Mouse (Mus musculus) heart, postnatal 4 days (tissue): Measurements from ENCODE around the gene Gm20696. TPM values are rescaled to one million over a fixed set of nuclear protein-coding genes. Genes with fewer than 3 reads are reported as not detected.

Source experiments
- DNase-seq: peaks from one replicate; pipeline ENCODE4 v3.0.0; 2021
- total RNA-seq, 2 experiments: library from RNA; stranded (reverse); gene quantifications; 2 replicates each; pipeline ENCODE4 v1.2.3; 2021

Gene Gm20696
- total RNA-seq, 2 experiments from 2014 or later, result 2.5 to 3.4 TPM

- DNase-seq, result peak; percentile 44
Observed at GRCm38 (mm10) chr6:99519806-99520675, 146.6 kb downstream of the Gm20696 start.

GRCm38 (mm10) chr6:99519052-99519451 is 147.5 kb downstream of the Gm20696 start:
- DNase-seq, result no peak

- no peak for DNase-seq
Observed at GRCm38 (mm10) chr6:99515667-99516199, 150.9 kb downstream of the Gm20696 start.

- DNase-seq, result no peak
Observed at GRCm38 (mm10) chr6:99511862-99512261, 154.7 kb downstream of the Gm20696 start.

- peak; percentile 35 for DNase-seq
Observed at GRCm38 (mm10) chr6:99509189-99509592, 157.4 kb downstream of the Gm20696 start.

GRCm38 (mm10) chr6:99506816-99507215 is 159.8 kb downstream of the Gm20696 start:
- no peak for DNase-seq

GRCm38 (mm10) chr6:99503741-99504140 is 162.9 kb downstream of the Gm20696 start:
- no peak for DNase-seq

- no peak for DNase-seq
Observed at GRCm38 (mm10) chr6:99502727-99503126, 163.9 kb downstream of the Gm20696 start.

GRCm38 (mm10) chr6:99502314-99502713 is 164.3 kb downstream of the Gm20696 start:
- DNase-seq, result no peak

GRCm38 (mm10) chr6:99500570-99501270 is 165.9 kb downstream of the Gm20696 start:
- DNase-seq, result no peak

- no peak for DNase-seq
Observed at GRCm38 (mm10) chr6:99498082-99498481, 168.5 kb downstream of the Gm20696 start.

- no peak for DNase-seq
Observed at GRCm38 (mm10) chr6:99496114-99496513, 170.5 kb downstream of the Gm20696 start.

- no peak for DNase-seq
Observed at GRCm38 (mm10) chr6:99492937-99493336, 173.7 kb downstream of the Gm20696 start.

- DNase-seq, result no peak
Observed at GRCm38 (mm10) chr6:99491979-99492544, 174.5 kb downstream of the Gm20696 start.

GRCm38 (mm10) chr6:99491146-99491545 is 175.5 kb downstream of the Gm20696 start:
- no peak for DNase-seq

- no peak for DNase-seq
Observed at GRCm38 (mm10) chr6:99489900-99490648, 176.5 kb downstream of the Gm20696 start.

GRCm38 (mm10) chr6:99489423-99489822 is 177.2 kb downstream of the Gm20696 start:
- no peak for DNase-seq

- peak; percentile 45 for DNase-seq
Observed at GRCm38 (mm10) chr6:99485884-99486640, 180.5 kb downstream of the Gm20696 start.

GRCm38 (mm10) chr6:99485217-99485883 is 181.2 kb downstream of the Gm20696 start:
- DNase-seq, result peak; percentile 77

- no peak for DNase-seq
Observed at GRCm38 (mm10) chr6:99484884-99485216, 181.7 kb downstream of the Gm20696 start.

GRCm38 (mm10) chr6:99484197-99484725 is 182.3 kb downstream of the Gm20696 start:
- DNase-seq, result peak; percentile 27
